Mouse (Mus musculus) heart, embryonic 11.5 days (tissue): Measurements from ENCODE around the gene Ccdc57. TPM values are rescaled to one million over a fixed set of nuclear protein-coding genes. Genes with fewer than 3 reads are reported as not detected.
"Not testable (repeated sequence)": the region's sequence is repeated elsewhere in the genome, so short reads cannot be mapped to it uniquely, and the experiment has no call there.

Experiments used
- ATAC-seq: fragments of 200-750 bp; cut with Nextera tagmentation; replicated peaks from 2 replicates; pipeline ENCODE4 v1.8.0; 2017; ENCODE audit warnings: moderate library complexity; ENCODE audit not compliant: insufficient number of reproducible peaks, low FRiP score, low TSS enrichment
- H3K27ac ChIP-seq: fragments of 300-500 bp; sonication (generic); 2 replicates; pipeline ENCODE4 v1.5.1; 2014; ENCODE audit warnings: mild to moderate bottlenecking, low read depth, low read length
- H3K27me3 ChIP-seq: fragments of 300-500 bp; sonication (generic); 2 replicates; pipeline ENCODE4 v1.6.1; 2014; ENCODE audit warnings: mild to moderate bottlenecking, low read length, mixed read lengths; ENCODE audit not compliant: control insufficient read depth, insufficient read depth
- H3K36me3 ChIP-seq: fragments of 300-500 bp; sonication (generic); 2 replicates; pipeline ENCODE4 v1.6.1; 2014; ENCODE audit warnings: mild to moderate bottlenecking, low read length, moderate library complexity, mixed read lengths; ENCODE audit not compliant: control insufficient read depth, insufficient read depth
- H3K4me1 ChIP-seq: fragments of 300-500 bp; sonication (generic); 2 replicates; pipeline ENCODE4 v1.6.1; 2014; ENCODE audit warnings: low read length; ENCODE audit not compliant: control insufficient read depth, insufficient read depth
- H3K4me2 ChIP-seq: fragments of 300-500 bp; sonication (generic); 2 replicates; pipeline ENCODE4 v1.6.1; 2014; ENCODE audit warnings: mild to moderate bottlenecking, moderate library complexity
- H3K4me3 ChIP-seq: fragments of 300-500 bp; sonication (generic); 2 replicates; pipeline ENCODE4 v1.5.1; 2014; ENCODE audit warnings: low read depth, low read length
- H3K9ac ChIP-seq: fragments of 300-500 bp; sonication (generic); 2 replicates; pipeline ENCODE4 v1.6.1; 2014; ENCODE audit warnings: mild to moderate bottlenecking, low read depth, low read length, moderate library complexity
- H3K9me3 ChIP-seq: fragments of 300-500 bp; sonication (generic); replicated peaks from 2 replicates; pipeline ENCODE4 v1.6.1; 2016; ENCODE audit warnings: low read length; ENCODE audit not compliant: control insufficient read depth
- WGBS: fragments of 180-500 bp; shearing (Covaris S2); extraction: QIAGEN DNeasy Blood & Tissue Kit; methylation state at CpG from one replicate; pipeline ENCODE4 v1.1.7; 2014; ENCODE audit not compliant: insufficient replicate concordance; 5-methylcytosine and 5-hydroxymethylcytosine counted together
- polyA plus RNA-seq: library from polyadenylated mRNA; unstranded; fragments of >200 nt; fragmentation: Nextera tagmentation; extraction: Ambion mirVana; gene quantifications from 2 replicates; pipeline ENCODE4 v1.2.1, GENCODE M21; 2014

The Ccdc57 gene
- polyA plus RNA-seq, 1 experiment from 2014 or later = 3.9 TPM

DNA sequence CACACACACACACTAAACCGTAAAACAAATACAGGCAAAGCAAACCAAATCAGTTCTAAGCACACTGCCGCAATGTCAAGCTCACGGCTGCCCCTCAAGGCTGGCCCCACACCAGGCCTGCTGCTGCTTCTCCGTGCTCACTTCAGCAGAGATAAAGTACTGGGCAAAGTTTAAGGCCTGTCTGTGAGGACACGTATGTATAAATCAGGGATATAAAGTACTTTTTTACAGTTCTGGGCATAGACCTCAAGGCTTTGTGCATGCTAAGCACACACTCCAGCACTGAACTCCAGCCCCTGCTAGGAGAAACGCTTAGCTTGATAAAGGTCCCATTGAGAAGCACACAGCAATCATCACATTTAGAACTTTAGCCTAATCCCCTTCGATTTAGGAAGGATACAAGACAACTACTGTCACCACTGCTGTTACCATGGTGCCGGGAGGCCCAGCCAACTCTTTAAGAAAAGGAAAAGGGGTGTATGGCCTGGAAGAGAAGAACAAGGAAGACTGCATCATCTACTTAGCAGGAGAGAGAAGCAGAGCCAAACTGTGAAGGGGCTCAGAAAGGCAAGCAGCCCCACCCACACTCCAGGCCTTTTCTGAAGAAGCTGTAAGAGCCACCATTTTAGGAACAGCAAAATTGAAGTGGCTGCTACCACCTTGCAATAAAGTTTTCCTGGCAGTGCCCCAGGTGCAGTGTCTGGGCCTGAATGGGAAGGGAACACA lies 99.0 kb downstream of the Ccdc57 start:
- ATAC-seq = no peak
- no peaks in the 10 kb centered on the region for H3K36me3 ChIP-seq
- H3K4me1 ChIP-seq = peaks cover 9% of the 10 kb centered on the region
- 47% methylated on average over 8 of the region's 8 CpGs for WGBS
- no peak overlapping the region for H3K4me2 ChIP-seq
- 0 out of 2 replicates have a peak overlapping the region, but pooled peaks have one; percentile 22 for H3K27ac ChIP-seq
- no peaks in the 10 kb centered on the region for H3K27me3 ChIP-seq
- H3K9me3 ChIP-seq = no peaks in the 10 kb centered on the region
- H3K9ac ChIP-seq = peak overlapping the region; percentile 22; the same call in 1 of the 2 replicates
- H3K4me3 ChIP-seq = no peak overlapping the region

DNA sequence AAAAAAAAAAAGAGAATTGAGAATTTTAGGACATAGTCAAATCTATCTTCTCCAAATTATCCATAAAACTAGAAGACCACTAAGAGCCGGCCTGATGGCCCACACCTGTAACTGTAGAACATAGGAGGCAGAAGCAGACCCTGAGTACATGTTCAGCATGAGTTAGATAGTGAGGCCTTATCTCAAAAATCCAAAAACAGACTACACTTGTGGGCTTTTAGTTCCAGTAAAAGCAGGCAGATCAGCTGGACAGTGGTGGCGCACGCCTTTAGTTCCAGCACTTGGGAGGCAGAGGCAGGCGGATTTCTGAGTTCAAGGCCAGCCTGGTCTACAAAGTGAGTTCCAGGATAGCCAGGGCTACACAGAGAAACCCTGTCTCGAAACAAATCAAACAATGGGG lies 99.7 kb downstream of the Ccdc57 start:
- H3K27me3 ChIP-seq, H3K4me3 ChIP-seq, ATAC-seq, H3K4me2 ChIP-seq, H3K9me3 ChIP-seq, H3K9ac ChIP-seq, H3K36me3 ChIP-seq, H3K27ac ChIP-seq: not testable (repeated sequence)
- peaks cover 11% of the 10 kb centered on the region for H3K4me1 ChIP-seq
- WGBS = 78% methylated on average over 5 of the region's 5 CpGs

GRCm38 (mm10) chr11:120831659-120832440 lies 100.8 kb downstream of the Ccdc57 start:
- WGBS = 82% methylated on average over 3 of the region's 3 CpGs
- Histone ChIP-seq H3K4me3 (no peak overlapping the region), H3K27me3 (no peaks in the 10 kb centered on the region), H3K4me1 (peaks cover 12% of the 10 kb centered on the region), H3K36me3 (no peaks in the 10 kb centered on the region), H3K9ac (no peak overlapping the region), H3K9me3 (no peaks in the 10 kb centered on the region), H3K27ac (no peak overlapping the region), H3K4me2 (no peak overlapping the region)
- ATAC-seq = no peak

DNA sequence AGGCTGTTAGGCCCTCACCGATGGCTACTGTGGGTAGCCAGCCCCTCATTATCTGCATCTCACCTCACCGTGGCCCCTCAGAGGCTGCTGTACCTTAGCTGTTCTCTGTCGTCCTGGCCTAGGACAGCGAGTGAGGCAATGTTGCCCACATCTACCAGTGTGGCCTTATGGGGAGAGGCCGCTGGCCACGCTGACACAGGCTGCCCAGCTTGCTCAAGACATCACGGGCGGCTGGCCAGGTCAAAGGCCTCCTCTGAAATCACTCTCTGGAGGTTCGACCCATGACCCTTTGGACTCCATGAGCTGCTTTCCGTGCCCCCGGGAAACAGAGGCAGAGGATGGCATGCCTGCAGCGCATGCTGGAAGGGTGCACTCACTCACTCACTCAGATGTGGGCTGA lies 102.0 kb downstream of the Ccdc57 start:
- H3K36me3 ChIP-seq = no peaks in the 10 kb centered on the region
- WGBS = 83% methylated on average over 12 of the region's 12 CpGs
- H3K27me3 ChIP-seq = no peaks in the 10 kb centered on the region
- no peaks in the 10 kb centered on the region for H3K9me3 ChIP-seq
- no peak overlapping the region for H3K27ac ChIP-seq
- no peak overlapping the region for H3K9ac ChIP-seq
- H3K4me2 ChIP-seq = no peak overlapping the region
- no peak for ATAC-seq
- H3K4me3 ChIP-seq = no peak overlapping the region
- H3K4me1 ChIP-seq = peaks cover 16% of the 10 kb centered on the region

DNA sequence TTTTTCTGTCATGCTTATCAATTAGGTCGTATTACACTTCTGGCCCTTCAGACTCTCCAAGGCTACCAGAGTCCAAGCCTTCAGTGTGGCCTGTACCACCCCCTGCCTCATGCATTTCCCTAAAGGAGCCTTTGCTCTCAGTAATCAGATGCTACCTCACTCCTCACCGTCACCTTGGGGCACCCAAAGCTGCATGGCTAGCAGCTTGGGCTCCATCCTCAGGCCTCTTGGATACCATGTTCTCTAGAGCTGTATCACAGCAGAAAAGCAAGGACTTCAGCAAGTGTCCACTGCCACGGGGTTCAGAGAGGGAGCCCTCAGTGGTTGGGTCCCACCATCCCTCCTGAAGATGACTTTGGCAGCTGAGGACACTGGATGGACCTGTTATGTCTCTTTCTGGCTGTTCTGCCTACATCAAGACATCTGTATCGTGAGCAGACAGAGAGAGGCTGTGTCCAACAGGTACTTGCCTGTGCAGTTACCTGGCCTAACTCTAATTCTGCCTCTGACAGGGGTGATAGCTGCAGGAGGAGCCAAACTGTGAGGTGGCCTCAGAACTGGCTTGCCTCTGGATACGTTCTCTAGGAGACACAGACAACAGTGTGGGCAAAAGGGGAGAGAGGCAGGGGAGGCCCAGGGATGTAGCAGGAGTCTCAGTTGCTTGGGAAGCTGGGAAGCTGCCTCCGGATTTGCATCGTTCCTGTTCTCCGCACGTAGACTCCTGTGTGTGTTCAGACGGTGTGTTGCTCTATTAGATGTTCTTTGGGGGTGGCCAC lies 102.7 kb downstream of the Ccdc57 start:
- H3K4me1 ChIP-seq = peaks cover 23% of the 10 kb centered on the region
- ATAC-seq = no peak
- no peaks in the 10 kb centered on the region for H3K9me3 ChIP-seq
- no peaks in the 10 kb centered on the region for H3K36me3 ChIP-seq
- H3K27me3 ChIP-seq = no peaks in the 10 kb centered on the region
- no peak overlapping the region for H3K27ac ChIP-seq
- H3K9ac ChIP-seq = no peak overlapping the region
- no peak overlapping the region for H3K4me2 ChIP-seq
- H3K4me3 ChIP-seq = no peak overlapping the region
- 80% methylated on average over 10 of the region's 10 CpGs for WGBS

GRCm38 (mm10) chr11:120828416-120828815 lies 104.3 kb downstream of the Ccdc57 start:
- no peak for ATAC-seq
- Histone ChIP-seq H3K36me3 (no peaks in the 10 kb centered on the region), H3K4me2 (no peak overlapping the region), H3K27me3 (no peaks in the 10 kb centered on the region), H3K27ac (no peak overlapping the region), H3K4me3 (no peak overlapping the region), H3K9me3 (no peaks in the 10 kb centered on the region), H3K4me1 (peaks cover 16% of the 10 kb centered on the region), H3K9ac (no peak overlapping the region)
- 80% methylated on average over 4 of the region's 4 CpGs for WGBS

DNA sequence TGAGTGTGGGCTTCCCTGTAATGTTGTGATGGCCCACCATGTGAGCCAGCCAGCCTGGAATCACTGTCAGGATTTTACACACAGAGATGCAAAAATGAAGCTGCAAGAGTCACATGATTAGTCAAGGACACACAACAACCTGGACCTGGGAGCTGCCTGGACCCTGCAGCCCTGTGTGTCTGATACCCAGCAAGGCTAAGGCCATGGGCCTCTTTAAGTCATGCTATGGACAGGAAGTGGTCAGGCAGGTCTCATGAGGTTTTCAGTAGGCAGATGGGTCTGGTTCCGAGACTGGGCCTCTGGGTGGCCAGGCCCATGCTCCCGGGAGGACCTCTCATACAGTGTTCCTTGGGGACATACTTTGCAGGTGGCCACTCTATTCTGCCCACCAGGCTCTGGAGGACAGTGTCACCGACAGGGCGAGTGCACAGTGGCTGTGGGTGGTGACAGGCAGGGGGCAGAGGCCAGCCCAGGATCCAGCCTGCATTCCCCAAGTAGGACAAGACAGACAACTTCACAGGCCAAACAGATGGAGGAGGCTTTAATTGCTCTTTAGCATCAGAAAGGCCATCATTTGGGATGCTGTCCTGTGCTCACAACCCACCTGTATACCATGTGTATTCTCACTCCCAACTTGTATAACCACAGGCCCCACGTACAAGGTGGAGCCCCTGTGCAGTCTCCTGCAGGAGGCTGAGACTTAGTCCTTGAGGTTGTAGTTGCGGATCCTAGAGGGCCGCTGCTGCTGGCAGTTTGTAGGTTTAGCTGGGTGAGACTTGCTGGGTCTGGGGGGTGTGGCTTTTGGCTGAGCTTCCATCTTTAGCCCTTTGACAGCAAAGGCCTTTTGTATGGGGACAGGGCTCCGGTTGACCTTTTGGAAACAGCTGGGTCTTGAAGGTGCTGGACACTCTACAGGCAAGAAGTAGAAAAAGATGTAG lies 106.4 kb downstream of the Ccdc57 start:
- Histone ChIP-seq H3K27me3 (no peaks in the 10 kb centered on the region), H3K9me3 (no peaks in the 10 kb centered on the region), H3K4me2 (no peak overlapping the region), H3K27ac (peak overlapping the region; percentile 96; the same call in 1 of the 2 replicates), H3K36me3 (peaks cover 3% of the 10 kb centered on the region; the same call in 1 of the 2 replicates), H3K4me1 (peaks cover 34% of the 10 kb centered on the region), H3K9ac (0 out of 2 replicates have a peak overlapping the region, but pooled peaks have one; percentile 88), H3K4me3 (no peak overlapping the region)
- ATAC-seq = no peak
- 79% methylated on average over 8 of the region's 8 CpGs for WGBS
